Mouse (Mus musculus) forebrain, embryonic 10.5 days (tissue): ENCODE measurements around the gene Clec9a. TPM values are rescaled to one million over a fixed set of nuclear protein-coding genes. Genes with fewer than 3 reads are reported as not detected.

Experiments used
- DNase-seq: peaks from one replicate; pipeline ENCODE4 v3.0.0-alpha.2; 2017; ENCODE audit warnings: low spot score; ENCODE audit errors: extremely low spot score
- H3K27ac ChIP-seq: fragments of 300-500 bp; sonication (generic); 2 replicates; pipeline ENCODE4 v1.5.1; 2016; ENCODE audit warnings: mild to moderate bottlenecking
- H3K27me3 ChIP-seq: fragments of 300-500 bp; sonication (generic); 2 replicates; pipeline ENCODE4 v1.6.1; 2016; ENCODE audit warnings: mild to moderate bottlenecking; ENCODE audit not compliant: poor library complexity, severe bottlenecking
- H3K36me3 ChIP-seq: fragments of 300-500 bp; sonication (generic); replicated peaks from 2 replicates; pipeline ENCODE4 v1.6.1; 2016; ENCODE audit warnings: mild to moderate bottlenecking, moderate library complexity
- H3K4me1 ChIP-seq: fragments of 300-500 bp; sonication (generic); 2 replicates; pipeline ENCODE4 v1.6.1; 2016
- H3K4me3 ChIP-seq: fragments of 300-500 bp; sonication (generic); 2 replicates; pipeline ENCODE4 v1.5.1; 2016; ENCODE audit warnings: mild to moderate bottlenecking, moderate library complexity
- H3K9me3 ChIP-seq: fragments of 300-500 bp; sonication (generic); 2 replicates; pipeline ENCODE4 v1.6.1; 2016; ENCODE audit warnings: mild to moderate bottlenecking, moderate library complexity
- whole genome bisulfite sequencing: fragments of 180-500 bp; shearing (Covaris S2); methylation state at CpG from one replicate; pipeline ENCODE4 v1.1.7; 2016; 5-methylcytosine and 5-hydroxymethylcytosine counted together
- polyA plus RNA-seq: library from polyadenylated mRNA; unstranded; fragments of >200 nt; fragmentation: Nextera tagmentation; extraction: Ambion mirVana; gene quantifications from 2 replicates; pipeline ENCODE4 v1.2.1, GENCODE M21; 2016

Clec9a gene
- polyA plus RNA-seq, 1 experiment from 2014 or later = 0.36 TPM

DNA sequence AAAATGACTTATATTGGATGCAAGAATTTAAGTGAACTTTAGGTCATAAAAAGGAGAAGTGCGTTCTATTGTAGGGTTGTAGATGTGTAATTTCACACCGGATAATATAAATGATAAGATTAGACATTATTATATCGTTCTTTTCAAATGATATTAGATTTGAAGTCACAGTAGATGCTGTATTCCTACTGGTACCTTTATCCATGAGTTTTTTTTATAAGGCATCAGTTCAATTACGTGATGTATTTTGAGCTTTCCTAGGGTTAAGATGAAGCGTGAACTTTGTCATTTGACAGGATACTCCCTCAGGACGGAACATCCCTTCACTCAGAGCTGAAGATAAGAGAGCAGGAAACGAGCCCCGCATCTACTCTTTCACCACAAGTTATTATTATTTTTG is 11.7 kb upstream of the Clec9a start, which contains the start of gene Clec1b:
Gene Clec1b (plus strand): TSS at position 301 of the 400 bp plus-strand sequence.
- Histone ChIP-seq H3K27ac (no peak within 1 kb of the TSS), H3K9me3 (no peaks in the 10 kb centered on the region)
- WGBS = 85% methylated on average over 8 of the region's 8 CpGs

GRCm38 (mm10) chr6:129399945-129400344 is 8.7 kb upstream of the Clec9a start:
- 88% methylated on average over 6 of the region's 6 CpGs for WGBS
- H3K4me1 ChIP-seq = no peaks in the 10 kb centered on the region
- H3K27me3 ChIP-seq = no peaks in the 10 kb centered on the region
- H3K27ac ChIP-seq = no peak overlapping the region
- no peaks in the 10 kb centered on the region for H3K9me3 ChIP-seq
- H3K4me3 ChIP-seq = no peak overlapping the region
- DNase-seq = no peak
- H3K36me3 ChIP-seq = no peaks in the 10 kb centered on the region

More for the DNA sequence above, 11.7 kb upstream of the Clec9a start, which contains the start of gene Clec1b:
- no peak for DNase-seq
- Histone ChIP-seq H3K4me1 (no peaks in the 10 kb centered on the region), H3K36me3 (no peaks in the 10 kb centered on the region), H3K4me3 (no peak within 1 kb of the TSS), H3K27me3 (no peaks in the 10 kb centered on the region)

- H3K9me3 ChIP-seq = no peaks in the 10 kb centered on the region
- WGBS = 94% methylated on average over 2 of the region's 2 CpGs
- no peak overlapping the region for H3K4me3 ChIP-seq
- H3K27me3 ChIP-seq = no peaks in the 10 kb centered on the region
- H3K27ac ChIP-seq = no peak overlapping the region
- H3K36me3 ChIP-seq = no peaks in the 10 kb centered on the region
- no peaks in the 10 kb centered on the region for H3K4me1 ChIP-seq
- DNase-seq = no peak
These were observed 6.3 kb upstream of the Clec9a start for GRCm38 (mm10) chr6:129402404-129402803.

GRCm38 (mm10) chr6:129403391-129403790 is 5.3 kb upstream of the Clec9a start:
- Histone ChIP-seq H3K4me3 (no peak overlapping the region), H3K9me3 (no peaks in the 10 kb centered on the region), H3K4me1 (no peaks in the 10 kb centered on the region), H3K27me3 (no peaks in the 10 kb centered on the region), H3K27ac (no peak overlapping the region), H3K36me3 (no peaks in the 10 kb centered on the region)
- 79% methylated on average over 6 of the region's 6 CpGs for WGBS
- no peak for DNase-seq

DNA sequence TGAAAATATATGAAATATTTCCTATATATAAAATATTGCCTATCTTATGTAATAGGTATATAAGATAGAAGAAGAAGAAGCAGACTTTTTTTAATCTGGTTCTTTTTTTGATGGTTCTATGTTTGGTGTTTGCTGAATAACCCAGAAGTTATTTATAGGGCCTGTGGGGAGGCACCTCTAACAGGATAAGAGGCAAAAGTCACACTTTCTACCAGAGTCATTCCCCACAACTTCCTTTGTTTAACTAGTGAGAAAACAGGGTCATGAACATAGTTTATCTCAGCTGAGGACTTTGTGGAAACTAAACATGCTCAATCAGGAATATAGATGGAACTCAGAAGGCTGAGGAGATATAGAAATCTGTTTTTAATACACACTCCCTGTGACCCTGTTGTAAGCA is 2.7 kb upstream of the Clec9a start:
- Histone ChIP-seq H3K9me3 (no peaks in the 10 kb centered on the region), H3K4me3 (no peak overlapping the region), H3K4me1 (no peaks in the 10 kb centered on the region), H3K36me3 (no peaks in the 10 kb centered on the region), H3K27me3 (no peaks in the 10 kb centered on the region), H3K27ac (no peak overlapping the region)
- DNase-seq = no peak

DNA sequence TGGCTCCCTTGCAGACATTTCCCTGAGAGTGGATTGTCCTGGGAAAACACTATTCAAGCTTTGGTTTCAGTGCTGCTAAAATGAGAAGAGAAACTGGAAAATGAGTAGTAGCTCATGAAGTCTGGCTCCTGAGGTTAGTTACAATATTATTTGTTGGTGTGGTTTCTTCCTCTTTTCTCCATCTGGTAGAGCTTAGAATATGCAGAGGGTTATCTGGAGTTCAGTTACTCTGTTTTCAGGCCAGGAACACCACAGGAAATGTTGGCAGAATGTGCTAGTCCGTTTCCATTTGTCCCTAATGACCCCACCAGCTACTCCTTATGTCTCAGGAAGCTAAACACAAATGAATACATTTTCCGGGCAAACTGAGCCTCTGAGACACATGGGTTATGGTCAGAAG is 1.3 kb upstream of the Clec9a start:
- H3K27ac ChIP-seq = no peak overlapping the region
- no peaks in the 10 kb centered on the region for H3K9me3 ChIP-seq
- H3K4me3 ChIP-seq = no peak overlapping the region
- DNase-seq = no peak
- no peaks in the 10 kb centered on the region for H3K4me1 ChIP-seq
- WGBS = 60% methylated on average over 2 of the region's 2 CpGs
- no peaks in the 10 kb centered on the region for H3K27me3 ChIP-seq
- H3K36me3 ChIP-seq = no peaks in the 10 kb centered on the region

- H3K4me1 ChIP-seq = no peaks in the 10 kb centered on the region
- no peak for DNase-seq
- 92% methylated on average over 1 of the region's 1 CpGs for WGBS
- H3K4me3 ChIP-seq = no peak overlapping the region
- no peaks in the 10 kb centered on the region for H3K36me3 ChIP-seq
- no peaks in the 10 kb centered on the region for H3K9me3 ChIP-seq
- H3K27me3 ChIP-seq = no peaks in the 10 kb centered on the region
- H3K27ac ChIP-seq = no peak overlapping the region
These were observed 5.5 kb downstream of the Clec9a start for GRCm38 (mm10) chr6:129414177-129414576.

GRCm38 (mm10) chr6:129422311-129422710 is 13.6 kb downstream of the Clec9a start:
- no peak for DNase-seq
- Histone ChIP-seq H3K4me1 (no peaks in the 10 kb centered on the region), H3K27ac (no peak overlapping the region), H3K9me3 (no peaks in the 10 kb centered on the region), H3K27me3 (no peaks in the 10 kb centered on the region), H3K4me3 (no peak overlapping the region), H3K36me3 (no peaks in the 10 kb centered on the region)
- WGBS = 95% methylated on average over 3 of the region's 3 CpGs

DNA sequence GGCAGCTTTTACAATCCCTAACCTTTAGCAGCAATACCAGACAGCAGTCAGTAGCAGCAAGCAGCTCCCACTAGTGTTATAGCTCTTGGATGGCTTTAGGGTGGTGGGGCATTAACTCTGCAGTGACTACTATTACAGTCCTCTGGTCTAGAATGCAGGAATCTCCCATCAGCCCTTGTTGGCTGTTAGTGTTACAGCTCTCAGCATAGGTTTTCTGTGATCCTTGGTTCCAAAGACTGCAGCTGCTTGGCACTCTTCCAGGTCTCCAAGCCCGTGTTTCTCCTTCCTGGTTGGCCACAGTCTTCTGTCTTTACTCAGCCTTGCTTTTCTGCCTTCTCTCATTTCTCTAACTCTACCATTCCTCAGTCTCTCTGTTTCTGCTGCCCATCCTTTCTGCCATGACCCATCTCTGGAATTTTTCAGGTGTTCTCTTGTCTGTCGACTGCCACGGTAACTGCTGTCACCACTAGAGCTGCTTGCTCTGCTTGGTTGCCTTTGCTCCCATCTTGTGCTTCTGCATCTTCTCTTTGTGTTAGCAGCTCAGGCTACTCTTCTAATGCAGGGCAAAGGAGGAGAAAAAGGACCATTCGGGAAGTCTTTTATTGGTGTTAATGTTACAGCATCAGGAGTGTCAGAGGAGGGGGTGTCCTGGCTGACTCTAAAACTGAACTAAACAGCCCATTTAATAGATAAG is 14.5 kb downstream of the Clec9a start:
- no peaks in the 10 kb centered on the region for H3K27me3 ChIP-seq
- 83% methylated on average over 4 of the region's 4 CpGs for WGBS
- H3K9me3 ChIP-seq = no peaks in the 10 kb centered on the region
- H3K36me3 ChIP-seq = no peaks in the 10 kb centered on the region
- no peak for DNase-seq
- no peak overlapping the region for H3K27ac ChIP-seq
- no peaks in the 10 kb centered on the region for H3K4me1 ChIP-seq
- no peak overlapping the region for H3K4me3 ChIP-seq

DNA sequence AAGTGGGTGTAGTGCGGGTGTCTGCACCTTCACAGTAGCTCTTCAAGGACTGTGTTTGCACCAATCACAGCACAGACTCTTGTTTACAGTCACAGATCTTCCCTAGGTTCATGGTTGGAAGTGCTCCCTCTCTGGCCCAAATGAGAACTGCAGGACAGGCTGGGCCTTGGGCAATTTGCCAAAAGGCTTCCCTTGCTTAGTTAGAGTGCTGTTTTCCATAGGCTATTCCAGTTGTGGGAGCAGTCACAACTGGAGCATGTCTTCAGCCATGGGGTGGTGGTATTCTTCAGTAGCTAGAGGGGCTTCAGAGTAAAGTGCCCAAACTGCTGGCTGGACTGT is 15.0 kb downstream of the Clec9a start:
- no peak overlapping the region for H3K4me3 ChIP-seq
- H3K9me3 ChIP-seq = no peaks in the 10 kb centered on the region
- peak; percentile 69 for DNase-seq
- no peaks in the 10 kb centered on the region for H3K36me3 ChIP-seq
- H3K27ac ChIP-seq = no peak overlapping the region
- H3K4me1 ChIP-seq = no peaks in the 10 kb centered on the region
- 14% methylated on average over 1 of the region's 1 CpGs for WGBS
- no peaks in the 10 kb centered on the region for H3K27me3 ChIP-seq

DNA sequence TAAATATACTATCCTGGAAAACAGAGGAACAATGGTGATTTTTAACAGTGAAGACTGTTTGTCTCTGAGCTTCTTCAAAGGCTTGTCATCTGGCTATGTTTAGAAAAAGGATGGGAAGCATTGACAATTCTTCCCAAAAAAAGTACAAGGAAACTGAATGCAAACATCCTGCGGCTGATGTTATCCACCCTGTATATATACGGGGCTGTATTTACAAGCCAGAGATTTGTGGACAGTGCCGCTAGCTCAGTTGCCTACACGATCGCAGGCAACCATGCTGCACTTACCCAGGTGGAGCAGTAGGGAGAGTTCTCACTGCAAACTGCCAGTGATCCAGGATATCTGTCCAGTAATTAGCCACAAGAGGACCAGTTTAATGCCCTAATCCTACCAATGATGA is 16.6 kb downstream of the Clec9a start:
- no peaks in the 10 kb centered on the region for H3K4me1 ChIP-seq
- WGBS = 85% methylated on average over 5 of the region's 5 CpGs
- H3K27ac ChIP-seq = no peak overlapping the region
- H3K27me3 ChIP-seq = no peaks in the 10 kb centered on the region
- no peak for DNase-seq
- H3K36me3 ChIP-seq = no peaks in the 10 kb centered on the region
- no peak overlapping the region for H3K4me3 ChIP-seq
- no peaks in the 10 kb centered on the region for H3K9me3 ChIP-seq

GRCm38 (mm10) chr6:129425812-129426211 is 17.1 kb downstream of the Clec9a start:
- Histone ChIP-seq H3K4me3 (no peak overlapping the region), H3K36me3 (no peaks in the 10 kb centered on the region), H3K27ac (no peak overlapping the region), H3K27me3 (no peaks in the 10 kb centered on the region), H3K4me1 (no peaks in the 10 kb centered on the region), H3K9me3 (no peaks in the 10 kb centered on the region)
- 39% methylated on average over 5 of the region's 5 CpGs for WGBS
- DNase-seq = no peak

- Histone ChIP-seq H3K4me3 (no peak overlapping the region), H3K27me3 (no peaks in the 10 kb centered on the region), H3K4me1 (no peaks in the 10 kb centered on the region), H3K27ac (no peak overlapping the region), H3K36me3 (no peaks in the 10 kb centered on the region), H3K9me3 (no peaks in the 10 kb centered on the region)
- 80% methylated on average over 4 of the region's 4 CpGs for WGBS
- DNase-seq = no peak
These were observed 18.6 kb downstream of the Clec9a start for GRCm38 (mm10) chr6:129427281-129427680.

DNA sequence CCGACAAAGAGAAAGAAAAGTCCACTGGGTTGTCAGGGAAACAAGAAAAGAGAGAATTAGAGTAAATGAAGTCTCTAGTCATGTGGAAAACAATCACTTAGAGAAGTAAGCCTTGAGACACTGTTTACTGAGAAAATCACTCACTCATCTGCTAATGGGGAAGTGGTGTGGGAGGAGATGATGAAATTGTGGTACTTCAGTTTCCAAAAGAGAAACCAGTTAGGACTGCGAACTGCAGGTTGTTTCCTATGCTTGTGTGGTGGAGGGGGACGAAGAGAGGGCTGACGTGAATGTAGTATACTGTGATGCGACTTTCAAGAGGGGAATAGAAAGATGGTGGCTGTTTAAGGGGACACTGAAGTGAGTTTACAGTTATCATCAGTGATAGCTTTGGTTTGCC is 25.6 kb downstream of the Clec9a start:
- 53% methylated on average over 5 of the region's 5 CpGs for WGBS

More for the DNA sequence above, 25.6 kb downstream of the Clec9a start:
- Histone ChIP-seq H3K9me3 (no peaks in the 10 kb centered on the region), H3K4me1 (no peaks in the 10 kb centered on the region; the same call in 1 of the 2 replicates), H3K27ac (no peak overlapping the region), H3K36me3 (no peaks in the 10 kb centered on the region), H3K4me3 (no peak overlapping the region), H3K27me3 (no peaks in the 10 kb centered on the region)
- no peak for DNase-seq
